Mouse (Mus musculus): Measurements from ENCODE around the gene Ccdc125. TPM values are rescaled to one million over a fixed set of nuclear protein-coding genes. Genes with fewer than 3 reads are reported as not detected.

Ccdc125 gene
- polyA plus RNA-seq, 2 experiments, result 3.3 to 3.4 TPM

- DNase-seq (ENCODE audit: low spot score) (no peak), ATAC-seq (ENCODE audit: low FRiP score, low read depth) (peak; percentile 8; the same call in 1 of the 2 replicates)
- H3K4me2 ChIP-seq (replicated peaks; ENCODE audit: low read depth, low read length, severe bottlenecking), result peak overlapping the region; percentile 61
- TF ChIP-seq POLR2A (IDR thresholded peaks at IDR 0.05; ENCODE audit: borderline replicate concordance, extremely low read depth, insufficient read depth, insufficient read length), result no peak
- H3K36me3 ChIP-seq (ENCODE audit: control insufficient read depth, insufficient read depth, low read length), result no peaks in the 10 kb centered on the region
- H3K27ac ChIP-seq (replicated peaks; ENCODE audit: low read depth, low read length), result peak overlapping the region; percentile 88
- peak overlapping the region; percentile 80 for H3K4me3 ChIP-seq (replicated peaks; ENCODE audit: low read length)
- WGBS, result 70% methylated on average over 11 of the region's 11 CpGs
- no peaks in the 10 kb centered on the region for H3K9me3 ChIP-seq (ENCODE audit: control insufficient read depth, low read length)
- H3K4me1 ChIP-seq (ENCODE audit: control insufficient read depth, insufficient read depth, low read length), result peaks cover 3% of the 10 kb centered on the region; the same call in 1 of the 2 replicates
- peak overlapping the region; percentile 80 for H3K9ac ChIP-seq (ENCODE audit: low read depth, low read length, severe bottlenecking)
- no peaks in the 10 kb centered on the region for H3K27me3 ChIP-seq (ENCODE audit: control insufficient read depth, insufficient read depth, low read length)
Measured at GRCm38 (mm10) chr13:100743346-100744035, 74.0 kb downstream of the Ccdc125 start.

- Histone ChIP-seq H3K4me2 (replicated peaks; ENCODE audit: low read depth, low read length, severe bottlenecking) (peak within 1 kb of the TSS; percentile 61), H3K9me3 (ENCODE audit: control insufficient read depth, low read length) (no peaks in the 10 kb centered on the region), H3K4me1 (ENCODE audit: control insufficient read depth, insufficient read depth, low read length) (peaks cover 3% of the 10 kb centered on the region; the same call in 1 of the 2 replicates), H3K27ac (replicated peaks; ENCODE audit: low read depth, low read length) (peak within 1 kb of the TSS; percentile 88), H3K36me3 (ENCODE audit: control insufficient read depth, insufficient read depth, low read length) (no peaks in the 10 kb centered on the region), H3K4me3 (replicated peaks; ENCODE audit: low read length) (peak within 1 kb of the TSS; percentile 80), H3K9ac (ENCODE audit: low read depth, low read length, severe bottlenecking) (peak within 1 kb of the TSS; percentile 80), H3K27me3 (ENCODE audit: control insufficient read depth, insufficient read depth, low read length) (no peaks in the 10 kb centered on the region)
- DNase-seq (ENCODE audit: low spot score), result peak; percentile 94
- under 1% methylated on average over 48 of the region's 52 CpGs for whole genome bisulfite sequencing
- TF ChIP-seq POLR2A (IDR thresholded peaks at IDR 0.05; ENCODE audit: borderline replicate concordance, extremely low read depth, insufficient read depth, insufficient read length), result peak; percentile 69; the same call in 1 of the 2 replicates
- peak; percentile 95 for ATAC-seq (ENCODE audit: low FRiP score, low read depth)
Measured at GRCm38 (mm10) chr13:100744036-100744744, 74.7 kb downstream of the Ccdc125 start, which contains the start of gene Mrps36. Gene Mrps36, minus strand, starts transcription at chr13:100744659.

GRCm38 (mm10) chr13:100746090-100746489 lies 76.6 kb downstream of the Ccdc125 start:
- H3K27ac ChIP-seq (replicated peaks; ENCODE audit: low read depth, low read length), result no peak overlapping the region
- ATAC-seq (ENCODE audit: low FRiP score, low read depth), result no peak
- WGBS, result 80% methylated on average over 3 of the region's 3 CpGs

More at GRCm38 (mm10) chr13:100746090-100746489, 76.6 kb downstream of the Ccdc125 start:
- Histone ChIP-seq H3K4me2 (replicated peaks; ENCODE audit: low read depth, low read length, severe bottlenecking) (no peak overlapping the region), H3K4me1 (ENCODE audit: control insufficient read depth, insufficient read depth, low read length) (peaks cover 3% of the 10 kb centered on the region; the same call in 1 of the 2 replicates), H3K27me3 (ENCODE audit: control insufficient read depth, insufficient read depth, low read length) (no peaks in the 10 kb centered on the region), H3K9me3 (ENCODE audit: control insufficient read depth, low read length) (no peaks in the 10 kb centered on the region), H3K36me3 (ENCODE audit: control insufficient read depth, insufficient read depth, low read length) (no peaks in the 10 kb centered on the region), H3K4me3 (replicated peaks; ENCODE audit: low read length) (no peak overlapping the region), H3K9ac (ENCODE audit: low read depth, low read length, severe bottlenecking) (no peak overlapping the region)
- DNase-seq (ENCODE audit: low spot score), result no peak
- no peak for TF ChIP-seq POLR2A (IDR thresholded peaks at IDR 0.05; ENCODE audit: borderline replicate concordance, extremely low read depth, insufficient read depth, insufficient read length)

Other genes with a start within 250 kb of the Ccdc125 start
- 0.01 TPM in 2 replicates for gene Naip1, start 216.8 kb upstream of the Ccdc125 start, polyA plus RNA-seq (2012; rRNA removed)
- not detected in 2 replicates for gene Naip1, start 216.8 kb upstream of the Ccdc125 start, polyA plus RNA-seq (2014; fragmentation: Nextera tagmentation; extraction: Ambion mirVana)
- 95.3 and 102 TPM in 2 replicates for gene Gtf2h2, start 177.1 kb upstream of the Ccdc125 start, polyA plus RNA-seq (2012; rRNA removed)
- 62.6 and 62.9 TPM in 2 replicates for gene Gtf2h2, start 177.1 kb upstream of the Ccdc125 start, polyA plus RNA-seq (2014; fragmentation: Nextera tagmentation; extraction: Ambion mirVana)
- 1.9 and 3.1 TPM in 2 replicates for gene Ocln, start 117.0 kb upstream of the Ccdc125 start, polyA plus RNA-seq (2012; rRNA removed)
- 7.4 and 8.8 TPM in 2 replicates for gene Ocln, start 117.0 kb upstream of the Ccdc125 start, polyA plus RNA-seq (2014; fragmentation: Nextera tagmentation; extraction: Ambion mirVana)
- gene Marveld2, start 52.7 kb upstream of the Ccdc125 start, polyA plus RNA-seq (2012; rRNA removed), result 3.6 and 3.9 TPM in 2 replicates
- 5.8 and 6.8 TPM in 2 replicates for gene Marveld2, start 52.7 kb upstream of the Ccdc125 start, polyA plus RNA-seq (2014; fragmentation: Nextera tagmentation; extraction: Ambion mirVana)
- 153 and 187 TPM in 2 replicates for gene Ak6, start 18.7 kb upstream of the Ccdc125 start, polyA plus RNA-seq (2012; rRNA removed)
- 262 and 274 TPM in 2 replicates for gene Ak6, start 18.7 kb upstream of the Ccdc125 start, polyA plus RNA-seq (2014; fragmentation: Nextera tagmentation; extraction: Ambion mirVana)
- gene Rad17, start 18.7 kb upstream of the Ccdc125 start, polyA plus RNA-seq (2012; rRNA removed), result 15.0 and 17.5 TPM in 2 replicates
- 21.5 and 21.8 TPM in 2 replicates for gene Rad17, start 18.7 kb upstream of the Ccdc125 start, polyA plus RNA-seq (2014; fragmentation: Nextera tagmentation; extraction: Ambion mirVana)
- gene Taf9, start 18.1 kb upstream of the Ccdc125 start, polyA plus RNA-seq (2012; rRNA removed), result 15.4 and 16.2 TPM in 2 replicates
- gene Taf9, start 18.1 kb upstream of the Ccdc125 start, polyA plus RNA-seq (2014; fragmentation: Nextera tagmentation; extraction: Ambion mirVana), result 13.7 and 16.2 TPM in 2 replicates
- gene Cdk7, start 61.2 kb downstream of the Ccdc125 start, polyA plus RNA-seq (2012; rRNA removed), result 59.4 and 60.3 TPM in 2 replicates
- 94.8 and 96.4 TPM in 2 replicates for gene Cdk7, start 61.2 kb downstream of the Ccdc125 start, polyA plus RNA-seq (2014; fragmentation: Nextera tagmentation; extraction: Ambion mirVana)
- gene Mrps36, start 74.9 kb downstream of the Ccdc125 start, polyA plus RNA-seq (2012; rRNA removed), result 48.4 and 57.9 TPM in 2 replicates
- 113 and 117 TPM in 2 replicates for gene Mrps36, start 74.9 kb downstream of the Ccdc125 start, polyA plus RNA-seq (2014; fragmentation: Nextera tagmentation; extraction: Ambion mirVana)
- 22.1 and 29.4 TPM in 2 replicates for gene Cenph, start 106.2 kb downstream of the Ccdc125 start, polyA plus RNA-seq (2012; rRNA removed)
- gene Cenph, start 106.2 kb downstream of the Ccdc125 start, polyA plus RNA-seq (2014; fragmentation: Nextera tagmentation; extraction: Ambion mirVana), result 28.5 and 29.3 TPM in 2 replicates
- 131 and 135 TPM in 2 replicates for gene Ccnb1, start 116.9 kb downstream of the Ccdc125 start, polyA plus RNA-seq (2012; rRNA removed)
- gene Ccnb1, start 116.9 kb downstream of the Ccdc125 start, polyA plus RNA-seq (2014; fragmentation: Nextera tagmentation; extraction: Ambion mirVana), result 193 and 195 TPM in 2 replicates
- gene Slc30a5, start 163.7 kb downstream of the Ccdc125 start, polyA plus RNA-seq (2012; rRNA removed), result 69.0 and 69.2 TPM in 2 replicates
- gene Slc30a5, start 163.7 kb downstream of the Ccdc125 start, polyA plus RNA-seq (2014; fragmentation: Nextera tagmentation; extraction: Ambion mirVana), result 70.9 and 73.5 TPM in 2 replicates

Measured in limb, embryonic 14.5 days (tissue).